Mouse (Mus musculus) forebrain, embryonic 16.5 days (tissue): ENCODE measurements around the gene Mnx1. TPM values are rescaled to one million over a fixed set of nuclear protein-coding genes. Genes with fewer than 3 reads are reported as not detected.

Experiments
- ATAC-seq: fragments of 200-750 bp; cut with Nextera tagmentation; 2 replicates; pipeline ENCODE4 v1.8.0; 2017; ENCODE audit warnings: mild to moderate bottlenecking, moderate library complexity
- H3K27ac ChIP-seq: fragments of 300-500 bp; sonication (generic); 2 replicates; pipeline ENCODE4 v1.5.1; 2014; ENCODE audit warnings: low read length, control low read depth
- H3K27me3 ChIP-seq: fragments of 300-500 bp; sonication (generic); replicated peaks from 2 replicates; pipeline ENCODE4 v1.6.1; 2014; ENCODE audit warnings: low read length; ENCODE audit not compliant: control insufficient read depth, insufficient read depth
- H3K36me3 ChIP-seq: fragments of 300-500 bp; sonication (generic); 2 replicates; pipeline ENCODE4 v1.6.1; 2014; ENCODE audit not compliant: control insufficient read depth, insufficient read depth
- H3K4me1 ChIP-seq: fragments of 300-500 bp; sonication (generic); replicated peaks from 2 replicates; pipeline ENCODE4 v1.6.1; 2014; ENCODE audit warnings: low read length; ENCODE audit not compliant: control insufficient read depth, insufficient read depth
- H3K4me2 ChIP-seq: fragments of 300-500 bp; sonication (generic); 2 replicates; pipeline ENCODE4 v1.6.1; 2014; ENCODE audit warnings: mild to moderate bottlenecking, low read length, control low read depth
- H3K4me3 ChIP-seq: fragments of 300-500 bp; sonication (generic); replicated peaks from 2 replicates; pipeline ENCODE4 v1.5.1; 2014; ENCODE audit warnings: mild to moderate bottlenecking, low read length, control low read depth
- H3K9ac ChIP-seq: fragments of 300-500 bp; sonication (generic); replicated peaks from 2 replicates; pipeline ENCODE4 v1.6.1; 2014; ENCODE audit warnings: low read depth, low read length, control low read depth
- H3K9me3 ChIP-seq: fragments of 300-500 bp; sonication (generic); 2 replicates; pipeline ENCODE4 v1.6.1; 2016; ENCODE audit warnings: low read length; ENCODE audit not compliant: control insufficient read depth
- WGBS: fragments of 180-500 bp; shearing (Covaris S2); extraction: QIAGEN DNeasy Blood & Tissue Kit; methylation state at CpG from one replicate; pipeline ENCODE4 v1.1.7; 2014; 5-methylcytosine and 5-hydroxymethylcytosine counted together
- polyA plus RNA-seq: library from polyadenylated mRNA; unstranded; fragments of >200 nt; fragmentation: Nextera tagmentation; extraction: Ambion mirVana; gene quantifications from 2 replicates; pipeline ENCODE4 v1.2.1, GENCODE M21; 2015

Gene Mnx1
- polyA plus RNA-seq, 1 experiment from 2014 or later: not detected

DNA sequence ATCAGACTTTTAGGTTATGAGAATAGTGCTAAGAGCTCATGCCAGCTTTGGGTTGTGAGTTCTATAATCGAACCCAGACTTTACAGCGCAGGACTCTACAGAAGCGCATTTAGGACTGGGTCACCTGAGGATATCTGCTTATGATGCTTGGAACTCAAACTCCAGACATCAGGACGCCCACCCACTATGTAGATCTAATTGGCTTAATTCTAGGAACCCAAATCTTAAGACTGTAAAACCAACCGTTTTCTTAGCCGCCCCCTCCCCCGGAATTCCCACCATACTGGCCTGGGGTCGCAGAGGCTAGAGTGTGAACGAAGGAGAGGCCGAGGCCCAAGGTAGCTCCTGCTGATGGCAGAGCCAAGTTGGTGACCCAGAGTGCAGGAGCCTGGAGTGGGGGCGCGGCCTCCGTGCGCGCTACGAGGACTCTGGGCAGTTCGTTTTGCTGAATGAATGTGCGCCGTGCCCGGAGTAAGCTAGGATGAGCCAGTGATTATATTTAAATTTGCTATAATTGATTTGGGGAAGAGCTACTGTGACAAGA, 7.3 kb downstream of the Mnx1 start:
- no peaks in the 10 kb centered on the region for H3K9me3 ChIP-seq

DNA sequence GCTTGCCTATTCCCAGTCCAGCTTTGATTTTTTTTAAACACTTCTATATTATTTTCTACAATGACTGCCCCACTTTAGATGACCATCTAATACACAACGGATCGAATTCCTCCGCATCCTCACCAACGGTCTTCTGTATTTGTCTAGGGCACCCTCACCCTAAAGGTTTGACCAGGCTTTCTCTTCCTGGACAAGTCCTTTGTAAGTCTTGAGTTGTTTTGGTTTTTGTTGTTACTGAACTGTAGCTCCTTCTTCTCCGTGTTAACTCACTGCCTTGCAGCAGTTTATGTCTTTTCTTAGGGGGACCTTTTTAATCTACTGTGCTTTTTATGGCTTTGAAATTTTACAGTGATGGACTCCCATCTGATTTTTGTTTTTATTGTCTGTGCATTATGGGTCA, 8.0 kb downstream of the Mnx1 start:
- Histone ChIP-seq H3K4me1 (peaks cover 8% of the 10 kb centered on the region), H3K4me3 (no peak overlapping the region), H3K36me3 (no peaks in the 10 kb centered on the region), H3K9ac (no peak overlapping the region), H3K27ac (no peak overlapping the region), H3K9me3 (no peaks in the 10 kb centered on the region), H3K27me3 (peaks cover 86% of the 10 kb centered on the region), H3K4me2 (no peak overlapping the region)
- 11% methylated on average over 5 of the region's 5 CpGs for WGBS
- ATAC-seq: no peak

More for the DNA sequence above, 7.3 kb downstream of the Mnx1 start:
- Histone ChIP-seq H3K27me3 (peaks cover 87% of the 10 kb centered on the region), H3K27ac (no peak overlapping the region), H3K36me3 (no peaks in the 10 kb centered on the region), H3K4me2 (no peak overlapping the region), H3K4me3 (no peak overlapping the region), H3K4me1 (peaks cover 8% of the 10 kb centered on the region), H3K9ac (no peak overlapping the region)
- WGBS: 2% methylated on average over 20 of the region's 20 CpGs
- no peak for ATAC-seq

DNA sequence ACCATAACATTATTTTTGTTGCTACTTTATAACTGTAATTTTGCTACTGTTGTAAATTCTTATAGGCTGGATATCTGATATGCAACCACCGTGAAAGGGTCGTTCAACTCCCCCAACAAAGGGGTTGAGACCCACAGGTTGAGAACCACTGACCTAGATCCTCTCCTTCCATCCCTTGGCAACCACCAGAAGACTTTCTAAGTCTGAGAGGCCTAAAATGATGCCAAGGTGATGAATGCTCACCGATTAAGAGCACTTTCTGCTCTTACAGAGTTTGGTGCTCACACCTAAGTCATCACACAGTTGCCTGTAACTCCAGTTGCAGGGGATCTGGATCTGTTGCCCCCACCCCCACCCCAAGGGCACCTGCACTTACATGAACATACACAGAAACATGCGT, 8.8 kb downstream of the Mnx1 start:
- 3% methylated on average over 4 of the region's 4 CpGs for WGBS
- no peaks in the 10 kb centered on the region for H3K36me3 ChIP-seq
- H3K9me3 ChIP-seq: no peaks in the 10 kb centered on the region
- no peak overlapping the region for H3K4me3 ChIP-seq
- no peak overlapping the region for H3K4me2 ChIP-seq
- H3K9ac ChIP-seq: no peak overlapping the region
- peaks cover 8% of the 10 kb centered on the region for H3K4me1 ChIP-seq
- no peak for ATAC-seq
- no peak overlapping the region for H3K27ac ChIP-seq
- H3K27me3 ChIP-seq: peaks cover 79% of the 10 kb centered on the region

DNA sequence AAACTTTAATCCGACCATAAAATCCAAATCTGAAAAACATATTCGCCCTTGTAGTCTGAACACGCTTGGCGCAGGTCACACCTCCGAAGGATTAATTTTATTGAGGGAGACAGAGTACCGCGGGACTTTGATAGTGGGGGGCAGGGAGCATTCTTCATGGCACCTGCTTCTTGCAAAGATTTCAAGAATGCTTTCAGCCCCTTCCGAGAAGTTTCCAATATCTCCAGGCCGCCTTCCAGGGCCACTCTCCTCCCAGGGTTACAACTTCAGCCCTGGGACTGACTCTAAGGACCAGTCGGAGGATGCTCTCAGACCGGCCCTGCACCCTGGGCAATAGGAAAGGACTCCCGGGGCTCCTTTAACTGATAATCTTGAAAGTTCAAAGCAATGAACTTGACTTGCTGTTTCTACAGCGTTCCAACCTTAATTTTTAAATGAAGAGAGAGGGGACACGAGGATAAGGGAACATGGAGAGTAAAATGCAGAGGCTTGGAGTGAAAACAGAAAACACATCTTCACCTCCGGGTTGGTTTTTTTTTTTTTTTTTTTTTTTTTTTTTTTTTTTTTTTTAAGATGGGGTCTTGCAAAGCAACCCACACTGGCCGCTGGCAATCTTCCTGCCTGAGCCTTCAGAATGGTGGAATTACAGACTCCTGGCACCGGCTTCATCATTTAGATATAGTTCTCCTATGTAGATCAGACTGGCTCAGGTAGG, 9.8 kb downstream of the Mnx1 start:
- WGBS: under 1% methylated on average over 17 of the region's 17 CpGs
- H3K27ac ChIP-seq: no peak overlapping the region

DNA sequence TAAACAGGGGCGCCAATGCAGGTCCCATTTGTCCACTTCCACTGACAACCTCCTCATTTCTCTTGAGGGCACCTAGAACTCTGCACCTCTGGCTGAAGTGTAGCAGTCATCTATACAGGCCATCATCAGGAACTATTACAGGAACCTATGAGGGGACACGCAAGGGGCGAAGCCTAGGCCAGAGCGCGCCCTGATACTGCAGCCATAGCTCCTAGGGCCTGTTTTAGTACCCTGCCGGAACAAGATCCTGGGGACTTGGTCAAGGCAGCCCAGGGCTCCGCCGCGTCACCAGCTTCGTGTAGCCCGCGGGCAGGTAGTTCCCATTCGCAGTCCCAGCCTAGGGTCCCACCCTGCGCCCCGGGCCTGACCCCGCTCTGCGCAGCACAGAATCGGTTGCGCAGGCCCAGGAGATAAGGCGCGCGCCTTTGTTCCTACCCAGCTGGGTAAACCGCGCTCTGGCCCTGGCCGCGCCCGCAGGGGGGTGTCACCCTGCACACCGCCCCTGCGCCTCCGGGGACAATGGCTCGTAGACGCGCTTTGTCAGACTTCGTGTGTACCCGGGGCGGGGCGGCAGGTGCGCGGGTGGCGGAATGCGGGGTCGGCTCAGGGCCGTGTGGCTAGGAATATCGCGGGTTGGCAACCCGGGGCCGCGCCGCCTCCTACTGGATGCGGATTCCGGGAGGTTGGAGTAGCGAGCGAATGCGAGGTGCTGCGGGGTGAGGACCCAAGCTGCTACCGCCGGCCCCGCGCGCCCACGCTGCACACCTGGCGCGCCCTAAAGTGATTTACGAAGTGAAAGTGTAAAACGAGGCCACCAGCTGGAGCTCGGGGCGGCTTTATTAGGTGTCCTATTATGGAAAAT, 10.6 kb downstream of the Mnx1 start:
- 2% methylated on average over 67 of the region's 67 CpGs for WGBS
- ATAC-seq: peak; percentile 63
- Histone ChIP-seq H3K9ac (peak overlapping the region; percentile 44; the same call in 1 of the 2 replicates), H3K27me3 (peaks cover 68% of the 10 kb centered on the region), H3K4me3 (peak overlapping the region; percentile 38), H3K4me1 (peaks cover 8% of the 10 kb centered on the region), H3K4me2 (peak overlapping the region; percentile 56), H3K27ac (no peak overlapping the region), H3K9me3 (no peaks in the 10 kb centered on the region), H3K36me3 (no peaks in the 10 kb centered on the region)

More for the DNA sequence above, 9.8 kb downstream of the Mnx1 start:
- no peak for ATAC-seq
- no peaks in the 10 kb centered on the region for H3K9me3 ChIP-seq
- H3K36me3 ChIP-seq: no peaks in the 10 kb centered on the region
- H3K4me2 ChIP-seq: peak overlapping the region; percentile 56
- H3K4me3 ChIP-seq: peak overlapping the region; percentile 38
- peak overlapping the region; percentile 44; the same call in 1 of the 2 replicates for H3K9ac ChIP-seq
- peaks cover 8% of the 10 kb centered on the region for H3K4me1 ChIP-seq
- H3K27me3 ChIP-seq: peaks cover 74% of the 10 kb centered on the region

DNA sequence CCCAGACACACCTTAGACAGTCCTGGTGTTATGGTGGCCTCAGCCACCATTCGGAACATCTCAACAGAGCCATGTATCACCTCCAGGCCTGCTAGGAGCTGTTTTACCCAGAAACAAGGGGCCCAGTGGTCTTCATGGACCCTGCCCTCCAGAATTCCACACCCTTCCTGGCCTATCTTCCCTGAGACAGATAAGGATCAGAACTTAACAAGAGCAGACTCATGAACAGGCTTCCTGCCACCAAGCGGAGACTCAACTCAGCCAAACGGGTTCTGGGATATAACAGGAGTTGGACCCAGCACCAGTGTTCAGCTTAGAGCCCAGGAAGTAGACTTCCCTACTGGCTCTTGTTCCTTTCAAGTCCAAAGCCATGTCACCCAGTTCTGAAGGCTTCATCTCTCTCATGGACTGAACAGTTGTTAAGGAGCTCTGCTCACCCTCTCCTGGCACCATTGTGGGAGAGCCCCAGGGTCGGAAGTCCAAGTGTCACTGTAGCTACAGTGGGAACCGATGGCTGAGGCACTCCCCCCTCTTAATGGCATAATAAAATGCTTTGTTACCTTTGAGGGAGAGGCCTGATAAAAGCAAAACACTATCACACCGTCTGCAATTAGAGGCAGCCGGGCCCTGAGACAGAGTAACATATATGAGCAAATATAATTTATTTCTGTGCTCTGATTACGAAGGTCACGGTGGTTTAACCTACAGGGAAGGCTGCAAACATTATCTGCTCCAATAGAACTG, 15.2 kb downstream of the Mnx1 start:
- H3K4me1 ChIP-seq: peaks cover 5% of the 10 kb centered on the region
- H3K27ac ChIP-seq: no peak overlapping the region
- no peak overlapping the region for H3K4me2 ChIP-seq
- H3K4me3 ChIP-seq: no peak overlapping the region
- ATAC-seq: no peak
- no peaks in the 10 kb centered on the region for H3K9me3 ChIP-seq
- H3K9ac ChIP-seq: no peak overlapping the region
- 79% methylated on average over 9 of the region's 9 CpGs for WGBS
- H3K36me3 ChIP-seq: no peaks in the 10 kb centered on the region
- peaks cover 26% of the 10 kb centered on the region for H3K27me3 ChIP-seq

DNA sequence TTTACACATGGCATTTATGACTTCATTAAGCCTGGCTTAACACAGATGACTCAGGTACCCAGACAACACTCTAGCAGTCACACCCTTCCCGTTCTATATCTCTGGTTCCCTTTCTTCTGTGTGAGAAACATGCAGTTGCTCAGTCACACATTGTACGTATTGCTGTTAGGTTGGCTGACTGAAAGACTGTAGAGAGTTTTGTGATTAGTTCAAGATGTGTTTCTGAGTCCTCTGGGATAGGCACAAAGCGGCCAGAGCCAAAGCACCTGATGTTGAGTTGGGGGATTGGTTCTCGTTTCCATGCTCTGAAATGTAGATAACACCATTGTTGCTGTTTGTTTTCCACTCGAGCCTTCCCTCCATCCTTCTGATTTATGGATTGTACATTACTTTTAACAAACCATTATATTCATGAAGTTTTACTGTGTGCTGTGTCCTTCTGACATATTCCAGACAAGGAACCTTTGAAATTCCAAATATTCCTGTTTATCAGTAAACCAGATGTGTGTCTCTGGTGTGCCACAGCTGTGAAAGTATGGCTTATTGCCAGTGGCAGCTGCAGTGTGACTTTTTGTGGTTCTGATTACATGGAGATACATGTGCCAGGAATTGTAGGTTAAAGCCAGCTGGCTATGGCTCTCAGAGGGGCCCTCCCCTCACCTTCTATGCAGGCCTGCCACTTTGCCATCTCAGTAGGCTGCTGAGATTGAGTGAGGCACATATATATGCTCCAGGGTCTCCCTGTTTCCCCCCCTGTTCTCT, 21.2 kb downstream of the Mnx1 start:
- Histone ChIP-seq H3K9me3 (no peaks in the 10 kb centered on the region), H3K4me2 (no peak overlapping the region), H3K4me1 (no peaks in the 10 kb centered on the region), H3K9ac (no peak overlapping the region), H3K27me3 (no peaks in the 10 kb centered on the region), H3K27ac (no peak overlapping the region), H3K4me3 (no peak overlapping the region), H3K36me3 (peaks cover 9% of the 10 kb centered on the region; the same call in 1 of the 2 replicates)
- ATAC-seq: no peak
- WGBS: 84% methylated on average over 5 of the region's 5 CpGs

DNA sequence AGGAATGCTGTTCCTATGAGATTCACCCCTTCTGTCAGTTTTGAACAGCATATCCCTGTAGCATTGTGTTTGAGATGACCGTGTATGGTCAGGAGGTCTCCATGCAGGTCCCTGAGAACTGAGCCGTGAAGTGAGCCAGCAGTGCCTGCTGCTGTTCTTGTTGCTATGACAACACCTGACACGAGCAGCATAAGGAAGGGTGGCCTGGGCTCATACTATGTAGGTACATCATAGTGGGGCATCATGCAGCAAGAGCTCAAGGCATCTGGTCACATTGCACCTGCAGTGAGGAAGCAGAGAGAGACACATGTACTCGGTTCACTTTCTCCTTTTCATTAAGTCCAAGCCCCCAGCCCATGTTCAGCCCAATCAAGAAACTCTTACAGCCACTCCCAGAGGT, 25.9 kb downstream of the Mnx1 start:
- H3K4me1 ChIP-seq: no peaks in the 10 kb centered on the region
- no peak for ATAC-seq
- no peak overlapping the region for H3K4me3 ChIP-seq
- WGBS: 77% methylated on average over 4 of the region's 4 CpGs
- no peaks in the 10 kb centered on the region for H3K9me3 ChIP-seq
- no peaks in the 10 kb centered on the region for H3K27me3 ChIP-seq
- no peak overlapping the region for H3K9ac ChIP-seq
- H3K27ac ChIP-seq: no peak overlapping the region
- H3K4me2 ChIP-seq: no peak overlapping the region
- H3K36me3 ChIP-seq: peaks cover 28% of the 10 kb centered on the region
